Mouse (Mus musculus): ENCODE results near the gene Cpped1.

Gene Cpped1

GRCm38 (mm10) chr16:11909035-11909591 is at the start of gene Cpped1:
TSS of gene Cpped1 (minus strand) at chr16:11909445.
- peak; percentile 80 for DNase-seq (ENCODE audit: low spot score)

GRCm38 (mm10) chr16:11940477-11940876 is 31.2 kb upstream of the Cpped1 start:
- DNase-seq (ENCODE audit: low spot score): peak; percentile 8

- no peak for DNase-seq (ENCODE audit: low spot score)
These were observed 1.6 kb upstream of the Cpped1 start for GRCm38 (mm10) chr16:11910801-11911200.

- DNase-seq (ENCODE audit: low spot score): no peak
These were observed 572 bp upstream of the Cpped1 start for GRCm38 (mm10) chr16:11909817-11910216.

- no peak for DNase-seq (ENCODE audit: low spot score)
These were observed 707 bp downstream of the Cpped1 start for GRCm38 (mm10) chr16:11908461-11909014.

GRCm38 (mm10) chr16:11907816-11908215 is 1.4 kb downstream of the Cpped1 start:
- no peak for DNase-seq (ENCODE audit: low spot score)

GRCm38 (mm10) chr16:11906906-11907305 is 2.3 kb downstream of the Cpped1 start:
- DNase-seq (ENCODE audit: low spot score): no peak

GRCm38 (mm10) chr16:11905216-11905615 is 4.0 kb downstream of the Cpped1 start:
- no peak for DNase-seq (ENCODE audit: low spot score)

- no peak for DNase-seq (ENCODE audit: low spot score)
These were observed 7.2 kb downstream of the Cpped1 start for GRCm38 (mm10) chr16:11902007-11902406.

GRCm38 (mm10) chr16:11900341-11900740 is 8.9 kb downstream of the Cpped1 start:
- no peak for DNase-seq (ENCODE audit: low spot score)

- DNase-seq (ENCODE audit: low spot score): peak; percentile 7
These were observed 12.8 kb downstream of the Cpped1 start for GRCm38 (mm10) chr16:11896411-11896810.

- no peak for DNase-seq (ENCODE audit: low spot score)
These were observed 14.4 kb downstream of the Cpped1 start for GRCm38 (mm10) chr16:11894877-11895276.

GRCm38 (mm10) chr16:11890186-11890585 is 19.1 kb downstream of the Cpped1 start:
- no peak for DNase-seq (ENCODE audit: low spot score)

- DNase-seq (ENCODE audit: low spot score): no peak
These were observed 19.5 kb downstream of the Cpped1 start for GRCm38 (mm10) chr16:11889741-11890140.

- DNase-seq (ENCODE audit: low spot score): no peak
These were observed 27.4 kb downstream of the Cpped1 start for GRCm38 (mm10) chr16:11881795-11882194.

GRCm38 (mm10) chr16:11880461-11880860 is 28.8 kb downstream of the Cpped1 start:
- no peak for DNase-seq (ENCODE audit: low spot score)

- no peak for DNase-seq (ENCODE audit: low spot score)
These were observed 30.0 kb downstream of the Cpped1 start for GRCm38 (mm10) chr16:11879196-11879595.

- DNase-seq (ENCODE audit: low spot score): no peak
These were observed 34.0 kb downstream of the Cpped1 start for GRCm38 (mm10) chr16:11875227-11875626.

- DNase-seq (ENCODE audit: low spot score): no peak
These were observed 36.0 kb downstream of the Cpped1 start for GRCm38 (mm10) chr16:11873292-11873691.

GRCm38 (mm10) chr16:11868486-11868885 is 40.8 kb downstream of the Cpped1 start:
- no peak for DNase-seq (ENCODE audit: low spot score)

- DNase-seq (ENCODE audit: low spot score): no peak
These were observed 56.3 kb downstream of the Cpped1 start for GRCm38 (mm10) chr16:11852716-11853605.

GRCm38 (mm10) chr16:11848990-11849658 is 60.1 kb downstream of the Cpped1 start:
- no peak for DNase-seq (ENCODE audit: low spot score)

GRCm38 (mm10) chr16:11845309-11845708 is 63.9 kb downstream of the Cpped1 start:
- DNase-seq (ENCODE audit: low spot score): no peak
